Mouse (Mus musculus): ENCODE results near the gene Abracl.

Gene Abracl

GRCm38 (mm10) chr10:18022741-18023347 lies at the start of gene Abracl:
TSS of gene Abracl (minus strand) at chr10:18023288.
- peak; percentile 39 for DNase-seq

- no peak for DNase-seq
These were observed 49.8 kb upstream of the Abracl start for GRCm38 (mm10) chr10:18072871-18073270.

- DNase-seq = no peak
These were observed 47.5 kb upstream of the Abracl start for GRCm38 (mm10) chr10:18070616-18071015.

GRCm38 (mm10) chr10:18070144-18070543 lies 47.1 kb upstream of the Abracl start:
- DNase-seq = peak; percentile 24

- peak; percentile 31 for DNase-seq
These were observed 46.5 kb upstream of the Abracl start for GRCm38 (mm10) chr10:18069576-18069975.

GRCm38 (mm10) chr10:18068880-18069279 lies 45.8 kb upstream of the Abracl start:
- no peak for DNase-seq

- DNase-seq = no peak
These were observed 44.8 kb upstream of the Abracl start for GRCm38 (mm10) chr10:18067761-18068446.

- DNase-seq = no peak
These were observed 42.9 kb upstream of the Abracl start for GRCm38 (mm10) chr10:18066031-18066439.

- DNase-seq = no peak
These were observed 41.6 kb upstream of the Abracl start for GRCm38 (mm10) chr10:18064606-18065228.

GRCm38 (mm10) chr10:18061533-18061932 lies 38.4 kb upstream of the Abracl start:
- no peak for DNase-seq

- no peak for DNase-seq
These were observed 37.7 kb upstream of the Abracl start for GRCm38 (mm10) chr10:18060778-18061177.

GRCm38 (mm10) chr10:18059807-18060206 lies 36.7 kb upstream of the Abracl start:
- DNase-seq = no peak

- DNase-seq = no peak
These were observed 35.7 kb upstream of the Abracl start for GRCm38 (mm10) chr10:18058681-18059338.

- DNase-seq = no peak
These were observed 33.3 kb upstream of the Abracl start for GRCm38 (mm10) chr10:18056391-18056745.

- no peak for DNase-seq
These were observed 32.8 kb upstream of the Abracl start, which contains the start of gene Reps1 for GRCm38 (mm10) chr10:18055696-18056390. TSS of gene Reps1 (plus strand) at chr10:18055861.

- peak; percentile 81 for DNase-seq
These were observed 32.1 kb upstream of the Abracl start for GRCm38 (mm10) chr10:18055009-18055695.

- DNase-seq = no peak
These were observed 24.5 kb upstream of the Abracl start for GRCm38 (mm10) chr10:18047380-18048146.

- no peak for DNase-seq
These were observed 23.3 kb upstream of the Abracl start for GRCm38 (mm10) chr10:18046380-18046779.

- DNase-seq = no peak
These were observed 13.8 kb upstream of the Abracl start for GRCm38 (mm10) chr10:18036849-18037248.

GRCm38 (mm10) chr10:18034408-18034807 lies 11.3 kb upstream of the Abracl start:
- DNase-seq = no peak

GRCm38 (mm10) chr10:18022312-18022711 lies 776 bp downstream of the Abracl start:
- peak; percentile 21 for DNase-seq
